Mouse (Mus musculus): ENCODE measurements around the gene Zmpste24.
A peak's percentile ranks its signal among the peaks of the same experiment; 100 is the strongest.

- TF ChIP-seq POLR2A (IDR thresholded peaks at IDR 0.05; ENCODE audit: control insufficient read depth, low read depth, low read length) (no peak), CTCF (IDR thresholded peaks at IDR 0.05; ENCODE audit: control insufficient read depth, insufficient read depth, insufficient replicate concordance, low read depth, low read length) (peak; percentile 50; the same call in 1 of the 2 replicates)
Measured at GRCm38 (mm10) chr4:121056342-121056741, 41.7 kb downstream of the Zmpste24 start.

Measured in testis, adult 2 months (tissue).